Mouse (Mus musculus) urinary bladder, postnatal 25 days (tissue): ENCODE results near the gene Foxp1.

Experiments
- DNase-seq: peaks from one replicate; pipeline ENCODE4 v3.0.0; 2022; ENCODE audit warnings: low spot score

Gene Foxp1

GRCm38 (mm10) chr6:99047322-99047721 is 475.2 kb downstream of the Foxp1 start:
- DNase-seq = no peak

- DNase-seq = no peak
Observed at GRCm38 (mm10) chr6:99045845-99046788, 476.4 kb downstream of the Foxp1 start.

GRCm38 (mm10) chr6:99043932-99044664 is 478.4 kb downstream of the Foxp1 start:
- no peak for DNase-seq

GRCm38 (mm10) chr6:99043226-99043625 is 479.3 kb downstream of the Foxp1 start:
- DNase-seq = no peak

- DNase-seq = no peak
Observed at GRCm38 (mm10) chr6:99042175-99042954, 480.2 kb downstream of the Foxp1 start.

GRCm38 (mm10) chr6:99038977-99039376 is 483.5 kb downstream of the Foxp1 start:
- DNase-seq = no peak

GRCm38 (mm10) chr6:99035459-99036375 is 486.8 kb downstream of the Foxp1 start:
- no peak for DNase-seq

GRCm38 (mm10) chr6:99033062-99033461 is 489.5 kb downstream of the Foxp1 start:
- peak; percentile 39 for DNase-seq

- no peak for DNase-seq
Observed at GRCm38 (mm10) chr6:99031321-99031903, 491.1 kb downstream of the Foxp1 start.

- no peak for DNase-seq
Observed at GRCm38 (mm10) chr6:99030251-99030650, 492.3 kb downstream of the Foxp1 start.

- DNase-seq = no peak
Observed at GRCm38 (mm10) chr6:99029438-99029837, 493.1 kb downstream of the Foxp1 start.

GRCm38 (mm10) chr6:99028989-99029305 is 493.6 kb downstream of the Foxp1 start:
- DNase-seq = no peak

- peak; percentile 46 for DNase-seq
Observed at GRCm38 (mm10) chr6:99028161-99028988, 494.1 kb downstream of the Foxp1 start.

- DNase-seq = no peak
Observed at GRCm38 (mm10) chr6:99027542-99028160, 494.9 kb downstream of the Foxp1 start.

GRCm38 (mm10) chr6:99026635-99027541 is 495.6 kb downstream of the Foxp1 start:
- no peak for DNase-seq

GRCm38 (mm10) chr6:99026040-99026439 is 496.5 kb downstream of the Foxp1 start:
- DNase-seq = no peak

- DNase-seq = no peak
Observed at GRCm38 (mm10) chr6:99024588-99024987, 497.9 kb downstream of the Foxp1 start.
